Mouse (Mus musculus): ENCODE results near the gene Ubqln1. TPM values are rescaled to one million over a fixed set of nuclear protein-coding genes. Genes with fewer than 3 reads are reported as not detected.

The Ubqln1 gene
- total RNA-seq (2014; fragmentation: Nextera tagmentation) = 72.5 and 79.4 TPM in 2 replicates
- total RNA-seq (2017) = 76.5 and 87.6 TPM in 2 replicates

DNA sequence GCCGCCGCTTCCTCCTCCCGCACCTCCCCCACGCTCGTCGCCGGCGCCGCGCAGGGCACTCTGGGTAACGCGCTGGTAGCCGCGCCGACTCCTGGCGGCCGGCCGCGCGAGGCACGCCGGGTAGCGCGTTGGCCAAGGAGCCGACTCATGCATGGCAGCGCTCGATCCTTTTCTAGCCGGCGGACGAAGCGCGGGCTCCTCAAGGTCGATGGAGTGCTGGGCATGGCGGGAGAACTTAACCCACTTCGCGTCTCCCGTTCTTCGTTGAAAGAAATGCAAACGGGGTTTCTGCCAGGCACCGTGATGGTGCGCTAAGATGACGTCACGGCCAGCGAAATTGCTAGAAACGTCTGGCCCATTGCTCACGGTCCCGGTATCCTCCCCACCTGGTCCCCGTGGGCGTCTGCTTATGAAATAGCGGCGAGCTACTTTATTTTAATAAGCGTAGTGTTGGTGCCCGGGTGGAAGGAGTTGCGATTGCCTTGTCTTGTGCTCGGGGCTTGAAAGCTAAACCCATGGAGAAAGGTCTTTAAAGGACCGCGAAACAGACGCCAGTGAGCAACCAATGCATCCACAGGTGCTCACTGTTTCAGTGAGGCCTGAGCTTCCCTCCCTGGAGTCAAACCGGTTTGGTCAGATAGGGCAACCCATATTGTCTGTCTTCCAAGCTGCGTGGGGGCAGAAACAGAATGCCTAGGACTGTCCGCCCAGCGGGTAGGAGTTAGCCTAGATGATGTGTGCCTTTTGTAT, at the start of gene Ubqln1:
Gene Ubqln1 (minus strand): TSS at position 62 of the 750 bp plus-strand sequence.
- ATAC-seq (replicated peaks; ENCODE audit: low FRiP score, low TSS enrichment, poor library complexity, severe bottlenecking) = peak; percentile 84

GRCm38 (mm10) chr13:58263546-58263945, 48.1 kb upstream of the Ubqln1 start:
- no peak for ATAC-seq (replicated peaks; ENCODE audit: low FRiP score, low TSS enrichment, poor library complexity, severe bottlenecking)

GRCm38 (mm10) chr13:58261674-58262073, 46.2 kb upstream of the Ubqln1 start:
- ATAC-seq (replicated peaks; ENCODE audit: low FRiP score, low TSS enrichment, poor library complexity, severe bottlenecking) = no peak

GRCm38 (mm10) chr13:58253268-58253667, 37.8 kb upstream of the Ubqln1 start:
- no peak for ATAC-seq (replicated peaks; ENCODE audit: low FRiP score, low TSS enrichment, poor library complexity, severe bottlenecking)

GRCm38 (mm10) chr13:58248957-58249356, 33.5 kb upstream of the Ubqln1 start:
- no peak for ATAC-seq (replicated peaks; ENCODE audit: low FRiP score, low TSS enrichment, poor library complexity, severe bottlenecking)

DNA sequence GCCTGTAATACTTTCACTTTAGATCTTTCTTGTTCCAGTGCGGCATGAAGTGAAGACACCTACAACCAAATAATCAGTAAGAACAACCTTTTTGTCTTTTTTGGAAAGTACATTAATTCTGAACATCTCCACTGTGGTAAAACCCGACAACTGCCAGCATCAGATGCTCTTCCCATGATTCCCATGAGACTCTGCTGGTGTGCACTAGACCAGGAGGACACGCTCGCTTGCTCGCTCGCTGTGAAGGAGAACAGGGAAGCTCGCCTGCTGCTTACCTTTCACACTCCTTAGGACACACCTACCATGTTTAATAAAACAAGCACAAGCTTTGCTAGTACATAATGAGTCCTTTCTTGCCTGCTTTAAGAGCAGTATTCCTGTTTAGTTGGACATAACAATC, 21.1 kb upstream of the Ubqln1 start:
- no peak for ATAC-seq (replicated peaks; ENCODE audit: low FRiP score, low TSS enrichment, poor library complexity, severe bottlenecking)

DNA sequence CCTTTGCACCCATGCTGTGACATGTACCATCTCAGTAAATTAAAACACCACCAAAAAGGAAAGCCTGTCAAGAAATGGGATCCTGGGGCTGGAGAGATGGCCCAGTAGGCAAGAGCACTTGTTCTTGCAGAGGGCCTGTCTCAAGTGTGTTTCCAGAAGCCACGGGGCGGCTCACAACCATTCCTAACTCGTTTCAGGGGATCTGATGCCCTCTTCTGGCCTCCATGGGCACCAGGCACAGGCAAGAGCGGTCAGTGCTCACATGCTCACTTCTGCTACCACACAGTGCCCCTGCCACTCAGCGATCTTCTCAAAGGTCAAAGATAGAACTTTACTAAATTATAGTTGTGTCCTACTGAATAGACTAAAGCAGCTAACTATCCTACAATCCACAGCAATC, 17.2 kb upstream of the Ubqln1 start:
- peak; percentile 71 for ATAC-seq (replicated peaks; ENCODE audit: low FRiP score, low TSS enrichment, poor library complexity, severe bottlenecking)

- ATAC-seq (replicated peaks; ENCODE audit: low FRiP score, low TSS enrichment, poor library complexity, severe bottlenecking) = no peak
Observed at GRCm38 (mm10) chr13:58232070-58232469, 16.6 kb upstream of the Ubqln1 start.

DNA sequence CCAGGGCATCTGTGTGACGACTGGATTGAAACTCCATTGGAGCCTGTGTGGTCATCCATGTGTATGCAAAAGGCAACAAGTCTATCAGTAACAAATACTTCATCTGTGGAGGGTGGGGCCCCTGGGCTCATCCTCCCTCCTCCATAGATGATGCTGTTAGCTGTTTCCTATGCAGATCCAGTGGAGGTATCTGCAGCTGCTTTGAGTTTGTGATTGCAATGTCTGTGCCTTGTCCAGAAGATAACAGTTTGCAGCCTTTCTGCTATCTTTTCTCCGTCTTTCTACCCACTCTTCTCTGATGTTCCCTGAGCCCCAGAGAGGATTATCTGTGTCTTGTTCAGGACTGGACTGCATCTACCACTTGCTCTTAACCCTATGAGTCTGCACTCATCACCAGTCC, 13.2 kb upstream of the Ubqln1 start:
- peak; percentile 46 for ATAC-seq (replicated peaks; ENCODE audit: low FRiP score, low TSS enrichment, poor library complexity, severe bottlenecking)

DNA sequence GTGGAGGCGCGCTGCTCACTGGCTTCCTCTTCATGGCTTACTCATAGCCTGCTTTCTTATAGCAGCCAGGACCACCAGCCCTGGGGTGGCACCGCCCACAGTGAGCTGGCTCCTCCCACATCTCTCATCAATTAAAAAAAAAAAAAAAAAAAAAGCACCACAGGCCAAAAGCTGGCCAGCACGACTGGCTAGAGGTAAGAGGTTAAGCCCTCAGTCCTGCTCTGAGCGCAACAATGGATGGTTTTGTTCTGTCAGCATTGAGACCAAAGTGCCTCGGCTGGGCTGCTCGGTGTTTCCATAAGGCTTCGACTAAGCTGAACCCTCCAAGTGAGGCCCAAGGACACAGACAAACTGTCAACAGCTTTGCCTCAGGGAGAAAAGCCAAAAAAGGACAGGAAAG, 10.2 kb upstream of the Ubqln1 start:
- ATAC-seq (replicated peaks; ENCODE audit: low FRiP score, low TSS enrichment, poor library complexity, severe bottlenecking) = no peak

DNA sequence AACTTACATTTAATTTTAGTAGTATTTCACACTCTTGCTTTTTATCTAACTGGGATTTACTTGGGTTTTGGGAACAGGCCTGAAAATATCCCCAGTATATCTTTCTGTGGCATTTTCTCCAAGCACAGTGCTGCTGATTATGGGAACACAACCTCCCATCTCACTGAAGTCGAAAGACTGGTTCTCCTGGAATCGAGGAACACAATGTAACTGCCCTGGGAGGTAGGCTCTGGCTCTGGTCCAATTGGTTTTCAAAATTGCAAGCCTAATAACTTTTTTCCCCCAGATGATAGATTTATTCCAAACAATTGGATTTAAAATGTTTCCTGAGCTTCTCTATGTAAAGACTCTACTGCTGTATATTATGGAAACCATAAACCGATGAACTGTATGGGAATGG, 4.8 kb upstream of the Ubqln1 start:
- no peak for ATAC-seq (replicated peaks; ENCODE audit: low FRiP score, low TSS enrichment, poor library complexity, severe bottlenecking)

DNA sequence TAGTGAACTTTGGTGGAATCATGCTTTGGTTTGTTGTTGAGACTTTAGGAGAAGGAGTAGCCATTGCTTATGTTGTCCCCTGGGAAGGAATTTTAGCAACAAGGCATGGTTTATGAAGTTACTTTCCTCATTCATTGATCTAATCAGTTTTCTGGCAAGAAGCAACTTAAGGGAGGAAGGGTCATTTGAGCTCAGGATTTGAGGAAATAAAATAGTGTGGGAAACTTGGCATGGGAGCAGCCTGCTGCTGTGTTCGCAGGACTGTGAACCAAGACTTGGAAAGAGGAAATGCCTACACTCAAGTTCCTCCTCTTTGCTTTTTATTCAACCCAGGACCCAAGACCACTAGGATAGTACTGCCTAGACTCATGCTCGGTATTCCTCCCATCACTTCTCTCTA, 2.1 kb upstream of the Ubqln1 start:
- ATAC-seq (replicated peaks; ENCODE audit: low FRiP score, low TSS enrichment, poor library complexity, severe bottlenecking) = no peak

DNA sequence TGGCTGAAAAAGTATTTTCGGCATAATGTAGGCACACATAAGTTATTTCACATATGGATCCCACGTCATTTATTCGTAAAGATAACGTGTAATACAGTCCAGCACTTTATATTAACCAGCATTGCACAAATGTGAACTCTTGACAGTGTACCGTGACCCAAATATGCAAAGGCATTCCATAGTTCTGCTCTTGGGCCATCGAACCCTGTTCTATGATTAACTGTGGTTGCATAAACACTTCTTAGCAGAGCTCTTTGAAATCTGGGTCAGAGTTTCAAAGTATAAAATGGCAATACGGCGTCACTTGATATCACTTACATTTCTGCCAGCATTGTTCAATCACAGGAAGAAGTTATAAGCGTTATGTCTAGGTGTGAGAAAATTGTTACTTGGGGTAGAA, 942 bp upstream of the Ubqln1 start:
- ATAC-seq (replicated peaks; ENCODE audit: low FRiP score, low TSS enrichment, poor library complexity, severe bottlenecking) = no peak

DNA sequence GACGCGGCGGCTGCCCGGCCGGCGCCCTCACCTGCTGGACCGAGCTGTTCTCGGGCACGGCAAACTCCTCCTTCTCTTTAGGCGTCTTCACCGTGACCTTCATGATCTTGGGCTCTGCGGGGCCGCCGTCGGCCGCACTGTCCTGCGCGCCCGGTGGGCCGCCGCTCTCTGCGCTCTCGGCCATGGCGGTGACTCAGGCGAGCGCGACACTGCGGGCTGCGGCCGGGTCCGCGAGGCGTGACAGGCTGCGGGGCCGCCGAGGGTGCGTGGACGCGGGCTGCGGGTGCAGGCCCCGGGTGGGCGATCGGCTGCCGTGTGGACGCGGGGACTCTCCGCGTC, 231 bp downstream of the Ubqln1 start:
- ATAC-seq (replicated peaks; ENCODE audit: low FRiP score, low TSS enrichment, poor library complexity, severe bottlenecking) = no peak

GRCm38 (mm10) chr13:58214346-58215252, 854 bp downstream of the Ubqln1 start:
- peak; percentile 28; the same call in 1 of the 2 replicates for ATAC-seq (replicated peaks; ENCODE audit: low FRiP score, low TSS enrichment, poor library complexity, severe bottlenecking)

DNA sequence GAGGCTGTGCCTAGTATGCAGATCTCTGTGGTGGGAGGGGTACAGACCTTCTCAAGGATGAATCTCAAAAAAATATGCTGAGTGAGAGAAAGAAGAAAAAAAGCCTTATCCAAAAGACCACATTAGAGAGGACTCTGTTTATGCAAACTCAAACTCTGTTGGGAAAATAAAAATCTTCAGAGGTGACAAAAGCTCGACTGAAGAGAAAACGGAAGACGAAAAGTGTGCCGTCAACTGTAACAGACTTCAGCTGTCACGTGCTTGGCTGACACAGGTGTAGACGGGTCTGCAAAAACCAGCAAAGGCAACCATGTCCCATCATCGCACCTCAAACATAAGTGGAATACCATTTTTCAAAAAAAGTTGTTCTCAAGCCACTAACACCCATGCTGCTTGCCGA, 1.7 kb downstream of the Ubqln1 start:
- ATAC-seq (replicated peaks; ENCODE audit: low FRiP score, low TSS enrichment, poor library complexity, severe bottlenecking) = no peak

DNA sequence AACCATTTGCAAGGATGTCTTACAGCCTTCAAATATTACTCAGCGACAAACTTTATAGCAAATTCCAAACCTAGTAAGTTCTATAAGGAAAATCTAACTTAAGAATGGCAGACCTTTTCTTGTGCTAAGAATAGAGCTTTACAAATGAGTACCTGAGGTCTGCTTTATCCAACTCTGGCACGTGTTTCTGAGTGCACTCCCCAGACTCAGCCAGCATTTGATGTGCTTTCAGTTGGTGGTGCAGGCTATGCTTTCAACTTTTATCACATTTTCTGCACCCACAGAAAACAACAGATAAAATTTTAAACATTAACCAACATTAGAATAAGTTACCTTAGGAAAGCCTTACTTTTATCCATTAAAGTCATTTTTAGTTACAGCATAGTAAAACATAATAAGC, 2.9 kb downstream of the Ubqln1 start:
- no peak for ATAC-seq (replicated peaks; ENCODE audit: low FRiP score, low TSS enrichment, poor library complexity, severe bottlenecking)

DNA sequence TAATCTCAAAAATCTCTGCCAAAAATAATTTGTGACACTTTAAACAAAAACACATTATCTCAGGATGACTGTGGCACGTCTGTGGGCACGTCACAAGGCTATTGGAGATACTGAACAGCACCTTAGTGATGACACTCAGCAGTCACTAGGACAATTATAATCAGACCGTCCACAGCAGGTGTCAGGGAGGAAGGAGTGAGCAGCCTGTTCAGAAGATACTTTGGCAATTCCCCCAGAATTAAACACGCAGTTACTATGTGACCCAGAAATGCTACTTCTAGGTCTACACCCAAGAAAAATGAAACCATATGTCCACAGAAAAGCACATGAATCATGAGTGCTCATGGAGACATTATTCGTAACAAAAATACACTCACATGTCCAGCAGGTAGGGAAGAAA, 5.0 kb downstream of the Ubqln1 start:
- ATAC-seq (replicated peaks; ENCODE audit: low FRiP score, low TSS enrichment, poor library complexity, severe bottlenecking) = peak; percentile 67

- 0 out of 2 replicates have a peak, but pooled peaks have one; percentile 29 for ATAC-seq (replicated peaks; ENCODE audit: low FRiP score, low TSS enrichment, poor library complexity, severe bottlenecking)
Observed at GRCm38 (mm10) chr13:58206084-58206483, 9.4 kb downstream of the Ubqln1 start.

GRCm38 (mm10) chr13:58204986-58205385, 10.5 kb downstream of the Ubqln1 start:
- ATAC-seq (replicated peaks; ENCODE audit: low FRiP score, low TSS enrichment, poor library complexity, severe bottlenecking) = no peak

- ATAC-seq (replicated peaks; ENCODE audit: low FRiP score, low TSS enrichment, poor library complexity, severe bottlenecking) = no peak
Observed at GRCm38 (mm10) chr13:58204202-58204601, 11.3 kb downstream of the Ubqln1 start.

Data from megakaryocyte-erythroid progenitor cell, adult 5-6 weeks (primary cell).